Mouse (Mus musculus) E14TG2a.4 (cell line): ENCODE data around the gene Gramd1a.

Experiments
- CTCF ChIP-seq: conservative IDR thresholded peaks from 2 replicates; pipeline ENCODE4 v1.5.1; 2014; ENCODE audit warnings: low read length
- NANOG ChIP-seq: IDR thresholded peaks from 2 replicates; pipeline ENCODE4 v1.6.1; 2014; ENCODE audit warnings: borderline replicate concordance, low read length, mixed read lengths

GRCm38 (mm10) chr7:31117465-31117864, 38.2 kb downstream of the Gramd1a start:
- TF ChIP-seq CTCF (no peak), NANOG (no peak)
